Mouse (Mus musculus) thymus, adult 2 months (tissue): ENCODE measurements around the gene Plxna4.

Source experiments
- CTCF ChIP-seq: fragments of 200-500 bp; IDR thresholded peaks from 2 replicates; pipeline ENCODE4 v1.5.1; 2012; ENCODE audit warnings: mild to moderate bottlenecking, control low read depth, low read length, moderate library complexity, borderline replicate concordance; ENCODE audit not compliant: control insufficient read depth, poor library complexity, insufficient read depth; ENCODE audit errors: extremely low read depth
- POLR2A ChIP-seq: fragments of 200-500 bp; IDR thresholded peaks from 2 replicates; pipeline ENCODE4 v1.6.1; 2012; ENCODE audit warnings: mild to moderate bottlenecking, low read length, control low read depth, moderate library complexity; ENCODE audit not compliant: control insufficient read depth, poor library complexity, insufficient read depth; ENCODE audit errors: extremely low read depth

GRCm38 (mm10) chr6:32469196-32469595 lies 118.8 kb downstream of the Plxna4 start:
- TF ChIP-seq CTCF (no peak), POLR2A (no peak)
